Mouse (Mus musculus): ENCODE results near the gene Ldlrap1. TPM values are rescaled to one million over a fixed set of nuclear protein-coding genes. Genes with fewer than 3 reads are reported as not detected.

Ldlrap1 gene
- polyA plus RNA-seq, 1 experiment from 2014 or later = 18.0 TPM

- peak; percentile 16; the same call in 1 of the 2 replicates for ATAC-seq
- no peak overlapping the region for H3K27ac ChIP-seq (ENCODE audit: low read depth, low read length)
Observed at GRCm38 (mm10) chr4:134760793-134761201, 7.0 kb downstream of the Ldlrap1 start.

GRCm38 (mm10) chr4:134760281-134760680, 7.5 kb downstream of the Ldlrap1 start:
- Histone ChIP-seq H3K27me3 (replicated peaks; ENCODE audit: control insufficient read depth, insufficient read depth, low read length) (no peaks in the 10 kb centered on the region), H3K4me2 (replicated peaks; ENCODE audit: low read depth) (peak overlapping the region; percentile 40), H3K4me1 (replicated peaks; ENCODE audit: control insufficient read depth, insufficient read depth, low read length) (peaks cover 20% of the 10 kb centered on the region), H3K9ac (ENCODE audit: low read depth, low read length) (no peak overlapping the region), H3K27ac (ENCODE audit: low read depth, low read length) (no peak overlapping the region), H3K9me3 (ENCODE audit: control insufficient read depth) (no peaks in the 10 kb centered on the region), H3K4me3 (ENCODE audit: low read depth, low read length) (no peak overlapping the region), H3K36me3 (ENCODE audit: control insufficient read depth, insufficient read depth) (peaks cover 5% of the 10 kb centered on the region; the same call in 1 of the 2 replicates)
- no peak for ATAC-seq
- 53% methylated on average over 6 of the region's 6 CpGs for WGBS
- TF ChIP-seq CTCF (IDR thresholded peaks at IDR 0.05; ENCODE audit: low read depth) = no peak

More at GRCm38 (mm10) chr4:134760793-134761201, 7.0 kb downstream of the Ldlrap1 start:
- Histone ChIP-seq H3K36me3 (ENCODE audit: control insufficient read depth, insufficient read depth) (peaks cover 4% of the 10 kb centered on the region; the same call in 1 of the 2 replicates), H3K9ac (ENCODE audit: low read depth, low read length) (no peak overlapping the region), H3K4me3 (ENCODE audit: low read depth, low read length) (no peak overlapping the region), H3K9me3 (ENCODE audit: control insufficient read depth) (no peaks in the 10 kb centered on the region), H3K4me1 (replicated peaks; ENCODE audit: control insufficient read depth, insufficient read depth, low read length) (peaks cover 20% of the 10 kb centered on the region), H3K27me3 (replicated peaks; ENCODE audit: control insufficient read depth, insufficient read depth, low read length) (no peaks in the 10 kb centered on the region), H3K4me2 (replicated peaks; ENCODE audit: low read depth) (peak overlapping the region; percentile 40; the same call in 1 of the 2 replicates)
- no peak for TF ChIP-seq CTCF (IDR thresholded peaks at IDR 0.05; ENCODE audit: low read depth)
- WGBS = 24% methylated on average over 9 of the region's 9 CpGs

- no peak for TF ChIP-seq CTCF (IDR thresholded peaks at IDR 0.05; ENCODE audit: low read depth)
- H3K9me3 ChIP-seq (ENCODE audit: control insufficient read depth) = no peaks in the 10 kb centered on the region
- 73% methylated on average over 7 of the region's 7 CpGs for WGBS
- H3K36me3 ChIP-seq (ENCODE audit: control insufficient read depth, insufficient read depth) = peaks cover 6% of the 10 kb centered on the region; the same call in 1 of the 2 replicates
- H3K27me3 ChIP-seq (replicated peaks; ENCODE audit: control insufficient read depth, insufficient read depth, low read length) = no peaks in the 10 kb centered on the region
- H3K4me3 ChIP-seq (ENCODE audit: low read depth, low read length) = no peak overlapping the region
- H3K27ac ChIP-seq (ENCODE audit: low read depth, low read length) = no peak overlapping the region
- H3K4me1 ChIP-seq (replicated peaks; ENCODE audit: control insufficient read depth, insufficient read depth, low read length) = peaks cover 20% of the 10 kb centered on the region
- H3K9ac ChIP-seq (ENCODE audit: low read depth, low read length) = no peak overlapping the region
- ATAC-seq = peak; percentile 56
- H3K4me2 ChIP-seq (replicated peaks; ENCODE audit: low read depth) = no peak overlapping the region
Observed at GRCm38 (mm10) chr4:134759564-134759963, 8.3 kb downstream of the Ldlrap1 start.

GRCm38 (mm10) chr4:134758922-134759321, 8.9 kb downstream of the Ldlrap1 start:
- WGBS = 95% methylated on average over 14 of the region's 14 CpGs
- H3K4me1 ChIP-seq (replicated peaks; ENCODE audit: control insufficient read depth, insufficient read depth, low read length) = peaks cover 20% of the 10 kb centered on the region
- no peak for TF ChIP-seq CTCF (IDR thresholded peaks at IDR 0.05; ENCODE audit: low read depth)

GRCm38 (mm10) chr4:134758367-134758766, 9.5 kb downstream of the Ldlrap1 start:
- Histone ChIP-seq H3K4me3 (ENCODE audit: low read depth, low read length) (no peak overlapping the region), H3K36me3 (ENCODE audit: control insufficient read depth, insufficient read depth) (peaks cover 6% of the 10 kb centered on the region; the same call in 1 of the 2 replicates), H3K9me3 (ENCODE audit: control insufficient read depth) (no peaks in the 10 kb centered on the region), H3K4me1 (replicated peaks; ENCODE audit: control insufficient read depth, insufficient read depth, low read length) (peaks cover 20% of the 10 kb centered on the region), H3K27me3 (replicated peaks; ENCODE audit: control insufficient read depth, insufficient read depth, low read length) (no peaks in the 10 kb centered on the region), H3K4me2 (replicated peaks; ENCODE audit: low read depth) (no peak overlapping the region), H3K27ac (ENCODE audit: low read depth, low read length) (no peak overlapping the region), H3K9ac (ENCODE audit: low read depth, low read length) (no peak overlapping the region)
- no peak for TF ChIP-seq CTCF (IDR thresholded peaks at IDR 0.05; ENCODE audit: low read depth)
- 78% methylated on average over 4 of the region's 4 CpGs for WGBS
- no peak for ATAC-seq

More at GRCm38 (mm10) chr4:134758922-134759321, 8.9 kb downstream of the Ldlrap1 start:
- Histone ChIP-seq H3K9ac (ENCODE audit: low read depth, low read length) (no peak overlapping the region), H3K9me3 (ENCODE audit: control insufficient read depth) (no peaks in the 10 kb centered on the region), H3K36me3 (ENCODE audit: control insufficient read depth, insufficient read depth) (peaks cover 6% of the 10 kb centered on the region; the same call in 1 of the 2 replicates), H3K27me3 (replicated peaks; ENCODE audit: control insufficient read depth, insufficient read depth, low read length) (no peaks in the 10 kb centered on the region), H3K27ac (ENCODE audit: low read depth, low read length) (no peak overlapping the region), H3K4me2 (replicated peaks; ENCODE audit: low read depth) (no peak overlapping the region), H3K4me3 (ENCODE audit: low read depth, low read length) (no peak overlapping the region)
- ATAC-seq = no peak

- ATAC-seq = no peak
- H3K4me3 ChIP-seq (ENCODE audit: low read depth, low read length) = no peak overlapping the region
- H3K27me3 ChIP-seq (replicated peaks; ENCODE audit: control insufficient read depth, insufficient read depth, low read length) = no peaks in the 10 kb centered on the region
- H3K36me3 ChIP-seq (ENCODE audit: control insufficient read depth, insufficient read depth) = peaks cover 6% of the 10 kb centered on the region; the same call in 1 of the 2 replicates
- H3K9ac ChIP-seq (ENCODE audit: low read depth, low read length) = no peak overlapping the region
- no peak overlapping the region for H3K4me2 ChIP-seq (replicated peaks; ENCODE audit: low read depth)
- no peak overlapping the region for H3K27ac ChIP-seq (ENCODE audit: low read depth, low read length)
- peaks cover 18% of the 10 kb centered on the region for H3K4me1 ChIP-seq (replicated peaks; ENCODE audit: control insufficient read depth, insufficient read depth, low read length)
- H3K9me3 ChIP-seq (ENCODE audit: control insufficient read depth) = no peaks in the 10 kb centered on the region
- TF ChIP-seq CTCF (IDR thresholded peaks at IDR 0.05; ENCODE audit: low read depth) = no peak
- WGBS = 69% methylated on average over 7 of the region's 7 CpGs
Observed at GRCm38 (mm10) chr4:134756953-134757352, 10.9 kb downstream of the Ldlrap1 start.
